Mouse (Mus musculus) intestine, embryonic 15.5 days (tissue): Measurements from ENCODE around the gene Med12l. TPM values are rescaled to one million over a fixed set of nuclear protein-coding genes. Genes with fewer than 3 reads are reported as not detected.
"Not testable (repeated sequence)": the region's sequence is repeated elsewhere in the genome, so short reads cannot be mapped to it uniquely, and the experiment has no call there.

Source experiments
- ATAC-seq: fragments of 200-750 bp; cut with Nextera tagmentation; 2 replicates; pipeline ENCODE4 v1.8.0; 2017; ENCODE audit warnings: moderate TSS enrichment, moderate library complexity
- H3K27ac ChIP-seq: fragments of 300-500 bp; sonication (generic); 2 replicates; pipeline ENCODE4 v1.5.1; 2015; ENCODE audit warnings: mild to moderate bottlenecking, inconsistent platforms
- H3K27me3 ChIP-seq: fragments of 300-500 bp; sonication (generic); replicated peaks from 2 replicates; pipeline ENCODE4 v1.6.1; 2015; ENCODE audit warnings: inconsistent platforms
- H3K36me3 ChIP-seq: fragments of 300-500 bp; sonication (generic); 2 replicates; pipeline ENCODE4 v1.6.1; 2015; ENCODE audit warnings: inconsistent platforms
- H3K4me1 ChIP-seq: fragments of 300-500 bp; sonication (generic); replicated peaks from 2 replicates; pipeline ENCODE4 v1.6.1; 2015; ENCODE audit warnings: inconsistent platforms
- H3K4me2 ChIP-seq: fragments of 300-500 bp; sonication (generic); replicated peaks from 2 replicates; pipeline ENCODE4 v1.6.1; 2015; ENCODE audit warnings: mild to moderate bottlenecking, inconsistent platforms
- H3K4me3 ChIP-seq: fragments of 300-500 bp; sonication (generic); replicated peaks from 2 replicates; pipeline ENCODE4 v1.5.1; 2015; ENCODE audit warnings: inconsistent platforms
- H3K9ac ChIP-seq: fragments of 300-500 bp; sonication (generic); 2 replicates; pipeline ENCODE4 v1.6.1; 2015; ENCODE audit warnings: inconsistent platforms
- H3K9me3 ChIP-seq: fragments of 300-500 bp; sonication (generic); 2 replicates; pipeline ENCODE4 v1.6.1; 2016; ENCODE audit warnings: inconsistent platforms
- WGBS: fragments of 180-500 bp; shearing (Covaris S2); methylation state at CpG from one replicate; pipeline ENCODE4 v1.1.7; 2015; 5-methylcytosine and 5-hydroxymethylcytosine counted together
- polyA plus RNA-seq: library from polyadenylated mRNA; unstranded; fragments of >200 nt; fragmentation: Nextera tagmentation; extraction: Ambion mirVana; gene quantifications from 2 replicates; pipeline ENCODE4 v1.2.1, GENCODE M21; 2015

Med12l gene
- polyA plus RNA-seq, 1 experiment from 2014 or later, result 1.1 TPM

DNA sequence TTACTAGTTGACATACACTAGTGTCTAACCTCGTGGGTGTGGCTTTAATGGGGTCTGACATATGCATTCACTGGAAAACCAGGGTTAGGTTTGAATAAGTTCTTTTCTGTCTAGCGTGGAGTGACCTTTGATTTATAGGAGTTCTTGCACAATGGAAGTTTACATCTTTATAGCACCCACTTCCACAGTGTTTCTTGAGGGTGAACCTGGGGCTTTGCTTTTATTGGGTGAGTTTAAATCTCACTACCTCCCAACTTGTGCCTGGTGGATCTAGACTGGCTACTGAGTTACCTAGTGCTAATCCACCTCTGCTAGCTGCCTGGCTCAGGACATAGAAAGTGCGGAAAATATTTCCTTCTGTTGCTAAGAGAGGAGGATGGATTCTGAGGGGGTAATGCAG is 106.3 kb downstream of the Med12l start:
- Histone ChIP-seq H3K36me3 (no peaks in the 10 kb centered on the region), H3K9me3 (no peaks in the 10 kb centered on the region), H3K4me3 (no peak overlapping the region), H3K4me1 (no peaks in the 10 kb centered on the region), H3K4me2 (no peak overlapping the region), H3K9ac (no peak overlapping the region), H3K27ac (no peak overlapping the region), H3K27me3 (no peaks in the 10 kb centered on the region)
- ATAC-seq, result peak; percentile 45; the same call in 1 of the 2 replicates
- WGBS, result 72% methylated on average over 3 of the region's 3 CpGs

DNA sequence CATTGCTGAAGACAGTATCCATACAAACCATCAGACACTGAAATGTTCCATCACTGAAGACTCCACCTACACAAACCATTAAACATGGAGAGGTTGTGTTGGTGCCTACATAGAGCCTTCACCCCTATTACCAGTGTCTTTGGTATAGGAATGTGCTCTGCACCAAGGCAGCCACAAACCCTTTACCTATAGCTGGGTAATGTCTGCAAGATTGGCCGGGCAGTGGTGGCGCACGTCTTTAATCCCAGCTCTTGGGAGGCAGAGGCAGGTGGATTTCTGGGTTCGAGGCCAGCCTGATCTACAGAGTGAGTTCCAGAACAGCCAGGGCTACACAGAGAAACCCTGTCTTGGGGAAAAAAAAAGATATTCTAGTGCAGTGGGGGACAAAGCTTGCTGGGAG is 107.7 kb downstream of the Med12l start:
- not testable (repeated sequence) for H3K36me3 ChIP-seq, H3K9me3 ChIP-seq, ATAC-seq, H3K4me3 ChIP-seq, H3K9ac ChIP-seq, H3K27ac ChIP-seq, H3K27me3 ChIP-seq, H3K4me2 ChIP-seq, H3K4me1 ChIP-seq
- WGBS, result 95% methylated on average over 4 of the region's 4 CpGs

DNA sequence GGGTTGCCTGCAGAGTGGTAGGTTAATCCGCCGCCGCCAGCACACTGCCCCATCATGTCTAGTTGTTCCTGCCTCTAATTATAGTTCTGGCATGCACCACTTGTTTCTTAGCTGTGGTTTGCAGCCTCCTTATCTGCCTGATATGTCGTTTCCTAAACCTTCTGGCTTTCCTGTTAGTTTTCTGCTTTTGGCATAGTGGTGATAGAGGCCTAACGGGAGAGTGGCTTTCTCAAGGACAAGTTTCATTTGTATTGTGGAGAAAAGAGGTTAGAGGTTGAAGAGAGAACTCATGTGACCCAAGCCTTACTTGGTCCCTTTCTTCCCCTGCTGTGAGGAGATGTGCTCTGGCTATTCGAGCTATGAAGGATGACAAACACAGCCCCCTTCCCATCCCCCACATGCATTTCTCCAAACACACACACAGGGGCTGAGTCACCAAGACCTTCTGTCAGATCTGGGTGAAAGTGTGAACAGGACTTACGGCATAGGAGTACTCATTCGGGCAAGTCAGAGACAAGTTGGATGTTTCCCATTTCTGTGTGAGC is 108.4 kb downstream of the Med12l start:
- WGBS, result 75% methylated on average over 8 of the region's 8 CpGs
- Histone ChIP-seq H3K27me3 (no peaks in the 10 kb centered on the region), H3K4me1 (no peaks in the 10 kb centered on the region), H3K4me2 (no peak overlapping the region), H3K9ac (no peak overlapping the region), H3K9me3 (no peaks in the 10 kb centered on the region), H3K36me3 (no peaks in the 10 kb centered on the region), H3K4me3 (no peak overlapping the region), H3K27ac (no peak overlapping the region)
- ATAC-seq, result no peak

DNA sequence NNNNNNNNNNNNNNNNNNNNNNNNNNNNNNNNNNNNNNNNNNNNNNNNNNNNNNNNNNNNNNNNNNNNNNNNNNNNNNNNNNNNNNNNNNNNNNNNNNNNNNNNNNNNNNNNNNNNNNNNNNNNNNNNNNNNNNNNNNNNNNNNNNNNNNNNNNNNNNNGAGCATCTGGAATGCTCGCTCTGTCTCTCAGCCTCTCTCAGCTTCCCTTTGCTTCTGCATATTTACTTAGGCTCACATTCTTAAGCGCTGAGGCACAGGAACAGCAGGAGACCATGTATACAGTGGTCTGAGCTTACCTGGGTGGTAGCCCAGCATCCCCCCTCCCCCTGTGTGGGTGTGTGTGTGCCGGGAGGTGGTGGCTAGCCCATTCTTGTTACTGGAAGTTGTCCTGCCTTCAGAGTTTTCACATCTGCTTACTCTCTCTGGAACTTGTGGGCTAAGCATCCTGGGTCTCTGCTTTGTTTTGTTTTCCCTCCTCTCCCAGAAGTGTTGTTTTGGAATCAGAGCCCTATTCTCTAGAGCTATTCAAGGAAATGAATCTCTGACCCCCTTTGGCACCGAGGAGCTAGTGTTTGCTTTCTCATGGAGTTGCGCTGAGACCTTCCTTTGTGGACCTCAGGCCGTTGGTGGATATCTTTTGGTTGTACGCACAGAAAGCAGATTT is 115.6 kb downstream of the Med12l start:
- WGBS, result 36% methylated on average over 7 of the region's 7 CpGs
- no peaks in the 10 kb centered on the region for H3K36me3 ChIP-seq
- 0 out of 2 replicates have a peak overlapping the region, but pooled peaks have one; percentile 7 for H3K4me2 ChIP-seq

DNA sequence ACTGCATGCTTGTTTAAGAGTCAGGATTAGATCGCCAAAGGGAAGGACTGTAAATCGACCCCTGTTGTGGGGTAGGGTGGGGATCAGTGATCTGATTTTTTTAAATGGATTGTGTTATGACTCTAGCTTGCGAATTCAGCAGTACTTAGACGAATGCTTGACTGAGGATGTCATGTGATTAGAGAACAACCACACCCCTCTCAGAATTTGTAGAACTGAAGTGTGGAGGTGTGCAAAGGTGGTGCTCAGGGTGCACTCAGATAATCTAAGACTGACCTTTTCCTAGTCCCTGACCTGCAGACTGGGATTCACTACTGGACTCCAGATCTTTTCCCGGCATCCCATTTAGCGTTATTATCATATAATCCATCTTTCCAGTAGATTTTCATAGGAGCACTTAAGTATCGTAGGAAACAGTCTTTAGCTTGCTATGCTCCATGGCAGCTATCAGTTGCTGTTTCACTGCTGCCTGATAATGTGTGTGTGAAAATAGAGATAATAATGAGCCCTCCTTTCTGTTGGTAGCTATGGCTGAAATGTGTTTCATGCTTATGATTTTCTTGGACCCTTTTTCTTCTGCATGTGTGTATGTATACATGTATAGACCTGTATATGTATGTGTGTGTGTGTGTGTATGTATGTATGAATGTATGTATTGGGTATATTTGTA is 116.3 kb downstream of the Med12l start:
- 63% methylated on average over 7 of the region's 7 CpGs for WGBS
- Histone ChIP-seq H3K4me3 (no peak overlapping the region), H3K36me3 (no peaks in the 10 kb centered on the region), H3K4me2 (no peak overlapping the region), H3K27ac (0 out of 2 replicates have a peak overlapping the region, but pooled peaks have one; percentile 18), H3K27me3 (no peaks in the 10 kb centered on the region), H3K4me1 (peaks cover 10% of the 10 kb centered on the region; the same call in 1 of the 2 replicates), H3K9me3 (no peaks in the 10 kb centered on the region), H3K9ac (no peak overlapping the region)
- no peak for ATAC-seq

More for the DNA sequence above, 115.6 kb downstream of the Med12l start:
- peaks cover 10% of the 10 kb centered on the region; the same call in 1 of the 2 replicates for H3K4me1 ChIP-seq
- peak; percentile 57 for ATAC-seq
- H3K4me3 ChIP-seq, result no peak overlapping the region
- H3K9me3 ChIP-seq, result no peaks in the 10 kb centered on the region
- H3K9ac ChIP-seq, result no peak overlapping the region
- H3K27me3 ChIP-seq, result no peaks in the 10 kb centered on the region
- H3K27ac ChIP-seq, result 0 out of 2 replicates have a peak overlapping the region, but pooled peaks have one; percentile 18

DNA sequence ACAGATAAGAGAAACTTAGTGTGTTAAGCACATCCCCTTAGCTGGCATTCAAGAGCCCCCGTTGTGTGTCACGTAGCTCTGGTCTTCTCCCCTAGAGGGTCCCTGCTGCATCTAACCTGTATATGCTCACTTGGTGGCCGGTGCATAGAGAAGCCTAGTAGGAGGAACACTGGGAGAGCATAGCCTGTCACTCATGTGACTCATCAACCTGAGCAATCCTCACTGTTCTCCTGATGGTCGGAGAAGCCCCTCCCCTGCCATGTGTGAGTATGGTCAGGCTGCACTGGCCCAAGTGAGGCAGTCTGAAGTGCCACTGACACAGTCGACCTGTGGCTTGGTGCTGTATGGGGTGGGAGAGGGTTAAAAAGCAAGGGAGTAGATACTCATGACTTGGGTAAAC is 119.4 kb downstream of the Med12l start:
- WGBS, result 61% methylated on average over 5 of the region's 5 CpGs
- peaks cover 10% of the 10 kb centered on the region; the same call in 1 of the 2 replicates for H3K4me1 ChIP-seq
- H3K4me2 ChIP-seq, result no peak overlapping the region
- ATAC-seq, result no peak
- H3K4me3 ChIP-seq, result no peak overlapping the region
- H3K9ac ChIP-seq, result no peak overlapping the region
- no peaks in the 10 kb centered on the region for H3K36me3 ChIP-seq
- no peak overlapping the region for H3K27ac ChIP-seq
- no peaks in the 10 kb centered on the region for H3K9me3 ChIP-seq
- H3K27me3 ChIP-seq, result no peaks in the 10 kb centered on the region

DNA sequence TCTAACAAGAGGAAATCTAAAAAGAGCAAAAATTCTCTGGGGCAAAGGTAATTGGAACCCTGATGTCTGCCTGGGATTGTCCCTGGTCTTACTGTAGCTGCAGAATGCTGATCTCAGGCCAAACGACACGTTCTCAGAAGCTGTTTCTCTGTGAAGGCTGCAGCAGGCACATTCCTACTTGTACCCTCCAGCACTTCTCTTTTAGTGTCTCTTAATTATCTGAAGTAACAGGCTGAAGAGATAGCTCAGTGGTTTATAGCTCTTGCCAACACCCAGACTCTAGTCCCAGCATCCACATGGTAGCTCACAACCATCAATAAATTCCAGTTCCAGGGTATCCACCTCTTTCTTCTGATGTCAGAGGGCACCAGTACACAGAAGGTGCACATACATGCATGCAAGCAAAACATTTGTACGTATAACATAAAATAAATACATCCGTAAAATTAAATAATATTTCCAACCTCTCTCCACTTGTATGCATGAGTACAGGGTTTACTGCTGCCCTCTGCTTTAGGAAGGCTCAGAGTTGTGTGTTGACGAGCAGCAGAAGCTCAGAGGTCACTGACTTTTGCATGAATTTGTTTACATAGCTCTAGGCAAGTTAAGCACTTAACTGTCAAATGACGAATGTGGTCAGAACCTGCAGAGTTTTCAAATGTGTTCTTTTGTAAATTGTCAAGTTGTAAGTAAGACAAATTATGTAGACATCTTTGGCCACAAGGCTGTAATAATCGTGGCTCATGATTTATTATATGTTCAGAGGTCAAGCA is 120.3 kb downstream of the Med12l start:
- Histone ChIP-seq H3K4me3 (no peak overlapping the region), H3K27me3 (no peaks in the 10 kb centered on the region), H3K9me3 (no peaks in the 10 kb centered on the region), H3K9ac (no peak overlapping the region), H3K36me3 (no peaks in the 10 kb centered on the region), H3K4me2 (no peak overlapping the region), H3K4me1 (peaks cover 9% of the 10 kb centered on the region; the same call in 1 of the 2 replicates), H3K27ac (no peak overlapping the region)
- 22% methylated on average over 7 of the region's 7 CpGs for WGBS
- ATAC-seq, result no peak

DNA sequence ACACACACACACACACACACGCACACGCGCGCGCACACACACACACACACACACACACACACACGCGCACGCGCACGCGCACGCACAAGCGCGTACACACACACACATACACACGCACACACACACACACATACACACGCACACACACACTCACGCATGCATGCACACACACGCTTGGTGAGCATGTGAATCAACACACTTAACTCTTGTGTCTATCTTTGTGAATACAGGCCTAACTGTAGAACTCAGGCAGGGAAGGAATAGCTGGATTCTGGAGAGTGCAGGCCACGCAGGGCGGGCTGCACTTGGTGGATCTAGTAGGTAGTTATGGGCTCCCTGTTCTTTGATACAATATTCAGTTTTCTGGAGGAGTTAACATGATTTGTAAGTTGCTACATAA is 123.1 kb downstream of the Med12l start:
- H3K9me3 ChIP-seq, result no peaks in the 10 kb centered on the region
- H3K4me3 ChIP-seq, result no peak overlapping the region
- ATAC-seq, result no peak
- 85% methylated on average over 20 of the region's 20 CpGs for WGBS
- H3K36me3 ChIP-seq, result no peaks in the 10 kb centered on the region
- no peak overlapping the region for H3K9ac ChIP-seq
- no peaks in the 10 kb centered on the region for H3K27me3 ChIP-seq
- no peak overlapping the region for H3K4me2 ChIP-seq
- peaks cover 6% of the 10 kb centered on the region; the same call in 1 of the 2 replicates for H3K4me1 ChIP-seq
- H3K27ac ChIP-seq, result no peak overlapping the region

DNA sequence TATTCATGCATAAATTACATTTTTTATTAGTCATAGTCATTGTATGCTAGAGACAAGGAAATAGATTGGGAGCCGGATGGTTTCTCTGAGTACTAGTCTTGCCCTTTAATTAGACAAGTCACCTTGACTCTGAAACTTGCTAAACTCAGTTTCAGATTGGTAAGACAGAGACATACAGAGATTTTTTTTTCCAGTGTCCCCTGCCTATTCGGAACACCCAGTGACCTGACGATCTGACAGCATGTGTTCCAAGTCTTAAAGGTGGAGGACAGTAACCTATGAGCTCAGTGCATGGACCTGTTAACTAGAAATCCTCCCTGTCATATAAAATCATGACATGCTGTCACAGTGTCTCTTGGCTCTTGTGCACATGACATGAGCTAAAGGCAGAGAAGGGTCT is 123.9 kb downstream of the Med12l start:
- Histone ChIP-seq H3K36me3 (no peaks in the 10 kb centered on the region), H3K4me3 (no peak overlapping the region), H3K4me1 (peaks cover 6% of the 10 kb centered on the region; the same call in 1 of the 2 replicates), H3K27ac (no peak overlapping the region), H3K9me3 (no peaks in the 10 kb centered on the region), H3K4me2 (no peak overlapping the region), H3K9ac (no peak overlapping the region), H3K27me3 (no peaks in the 10 kb centered on the region)
- no peak for ATAC-seq
- WGBS, result 76% methylated on average over 3 of the region's 3 CpGs

DNA sequence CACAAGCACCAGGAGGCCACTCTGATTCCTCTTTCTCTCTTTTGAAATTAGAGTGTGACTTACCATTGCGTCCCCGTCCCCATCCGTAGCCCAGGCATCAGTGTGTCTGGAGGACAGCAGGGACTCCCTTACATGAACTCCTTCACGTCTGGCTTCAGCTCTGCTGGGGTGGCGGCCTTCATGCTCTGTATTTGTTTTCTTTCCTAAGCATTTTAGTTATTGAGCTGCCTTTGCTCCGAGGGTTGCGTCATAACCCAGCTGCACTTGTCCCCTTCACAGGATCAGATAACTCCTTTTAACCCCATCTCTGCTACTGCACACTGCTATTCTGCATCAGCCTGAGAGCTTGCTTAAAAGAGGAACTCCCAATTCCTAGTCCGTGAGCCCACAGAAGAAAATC is 124.8 kb downstream of the Med12l start:
- H3K27me3 ChIP-seq, result no peaks in the 10 kb centered on the region
- 0 out of 2 replicates have a peak, but pooled peaks cover 5% of the 10 kb centered on the region for H3K4me1 ChIP-seq
- H3K9ac ChIP-seq, result no peak overlapping the region
- no peak overlapping the region for H3K27ac ChIP-seq
- peak overlapping the region; percentile 31 for H3K4me2 ChIP-seq
- no peak overlapping the region for H3K4me3 ChIP-seq
- WGBS, result 36% methylated on average over 8 of the region's 8 CpGs
- peak; percentile 73 for ATAC-seq
- no peaks in the 10 kb centered on the region for H3K36me3 ChIP-seq
- H3K9me3 ChIP-seq, result no peaks in the 10 kb centered on the region

DNA sequence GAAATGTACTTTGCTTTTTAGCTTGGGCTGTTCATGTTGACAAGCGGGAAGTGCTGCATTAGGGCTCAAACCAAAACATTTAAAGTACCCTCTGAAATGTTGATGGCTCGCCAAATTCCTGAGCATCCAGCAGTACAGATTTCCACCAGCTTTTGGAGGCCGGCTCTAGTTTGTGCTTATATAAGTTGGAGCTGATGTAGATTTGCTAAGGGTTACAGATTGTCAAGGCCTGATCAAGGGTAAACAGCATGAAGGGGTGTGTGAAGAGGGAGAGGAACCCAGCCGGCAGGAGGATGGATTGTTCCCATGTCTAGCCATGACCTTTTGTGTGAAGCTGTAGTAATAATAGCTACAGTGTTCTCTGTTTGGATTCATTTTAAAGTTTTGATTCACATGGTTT is 125.5 kb downstream of the Med12l start:
- Histone ChIP-seq H3K9ac (no peak overlapping the region), H3K4me3 (no peak overlapping the region)

DNA sequence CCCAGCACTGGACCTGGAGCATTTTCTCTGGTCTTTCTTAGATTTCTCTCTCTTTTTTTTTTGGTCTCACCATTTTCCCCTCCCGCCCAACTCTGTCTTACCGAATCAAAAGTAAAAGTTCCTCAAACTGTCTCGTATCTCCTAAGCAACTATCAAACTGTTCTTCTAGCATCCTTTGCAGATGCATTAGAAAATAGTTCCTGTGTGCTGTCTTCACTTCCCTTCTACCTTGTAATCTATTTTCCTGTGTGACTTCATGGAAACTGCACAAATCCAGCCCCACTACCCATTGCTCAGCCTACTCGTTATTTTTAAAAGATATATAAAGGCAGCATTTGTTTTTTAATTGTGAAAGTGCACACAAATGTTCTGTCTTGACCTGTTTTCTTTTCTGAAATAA is 126.3 kb downstream of the Med12l start:
- no peak overlapping the region for H3K4me2 ChIP-seq
- H3K27me3 ChIP-seq, result no peaks in the 10 kb centered on the region
- H3K9ac ChIP-seq, result no peak overlapping the region
- H3K36me3 ChIP-seq, result no peaks in the 10 kb centered on the region
- no peak overlapping the region for H3K27ac ChIP-seq
- 84% methylated on average over 4 of the region's 4 CpGs for whole genome bisulfite sequencing
- ATAC-seq, result no peak
- no peak overlapping the region for H3K4me3 ChIP-seq
- H3K4me1 ChIP-seq, result no peaks in the 10 kb centered on the region
- no peaks in the 10 kb centered on the region for H3K9me3 ChIP-seq

More for the DNA sequence above, 125.5 kb downstream of the Med12l start:
- ATAC-seq, result peak; percentile 79
- no peak overlapping the region for H3K27ac ChIP-seq
- H3K9me3 ChIP-seq, result no peaks in the 10 kb centered on the region
- WGBS, result 44% methylated on average over 4 of the region's 4 CpGs
- H3K36me3 ChIP-seq, result no peaks in the 10 kb centered on the region
- H3K4me2 ChIP-seq, result no peak overlapping the region
- no peaks in the 10 kb centered on the region for H3K27me3 ChIP-seq
- H3K4me1 ChIP-seq, result no peaks in the 10 kb centered on the region
